Mouse (Mus musculus) cerebral cortex, adult 2 months (tissue): ENCODE data around the gene Atg10.

Experiments used
- WGBS: fragments of 180-500 bp; shearing (Covaris S2); methylation state at CpG from one replicate; pipeline ENCODE4 v1.1.7; 2018; 5-methylcytosine and 5-hydroxymethylcytosine counted together

Gene Atg10

GRCm38 (mm10) chr13:90933256-90933655 is 290.5 kb downstream of the Atg10 start:
- 73% methylated on average over 3 of the region's 3 CpGs for WGBS

DNA sequence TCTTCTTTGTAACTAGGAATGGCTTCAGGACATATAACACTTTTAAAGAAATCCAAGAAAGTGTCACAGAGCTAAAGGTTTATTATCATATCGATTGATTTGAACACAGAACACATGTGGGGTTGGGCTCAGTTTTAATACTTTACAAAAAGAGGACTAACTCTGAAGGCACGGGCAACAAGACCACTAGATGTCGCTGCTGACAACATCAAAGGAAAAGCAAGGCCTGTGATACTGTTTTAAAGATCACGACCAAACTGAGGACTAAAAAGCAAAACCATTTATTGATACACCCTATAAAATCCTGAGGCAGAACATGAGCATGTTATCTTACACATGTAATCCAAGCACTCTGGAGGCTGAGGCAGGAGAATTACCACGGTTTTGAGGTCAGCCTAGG is 293.9 kb downstream of the Atg10 start:
- WGBS, result 18% methylated on average over 5 of the region's 5 CpGs

DNA sequence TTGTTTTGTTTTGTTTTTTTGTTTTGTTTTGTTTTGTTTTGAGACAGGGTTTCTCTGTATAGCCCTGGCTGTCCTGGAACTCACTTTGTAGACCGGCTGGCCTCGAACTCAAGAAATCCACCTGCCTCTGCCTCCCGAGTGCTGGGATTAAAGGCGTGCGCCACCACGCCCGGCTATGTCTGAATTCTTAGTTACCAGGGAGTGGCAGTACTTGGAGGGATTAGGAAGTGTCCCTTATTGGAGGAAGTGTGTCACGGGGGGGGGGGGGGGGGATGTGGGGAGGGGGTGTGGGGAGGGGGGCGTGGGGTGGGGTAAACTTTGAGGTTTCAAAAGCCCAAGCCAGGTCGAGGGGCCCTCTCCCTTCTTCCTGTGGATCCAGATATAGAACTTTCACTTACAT is 295.5 kb downstream of the Atg10 start:
- 82% methylated on average over 10 of the region's 10 CpGs for WGBS

GRCm38 (mm10) chr13:90926938-90927633 is 296.7 kb downstream of the Atg10 start:
- 54% methylated on average over 5 of the region's 5 CpGs for WGBS

DNA sequence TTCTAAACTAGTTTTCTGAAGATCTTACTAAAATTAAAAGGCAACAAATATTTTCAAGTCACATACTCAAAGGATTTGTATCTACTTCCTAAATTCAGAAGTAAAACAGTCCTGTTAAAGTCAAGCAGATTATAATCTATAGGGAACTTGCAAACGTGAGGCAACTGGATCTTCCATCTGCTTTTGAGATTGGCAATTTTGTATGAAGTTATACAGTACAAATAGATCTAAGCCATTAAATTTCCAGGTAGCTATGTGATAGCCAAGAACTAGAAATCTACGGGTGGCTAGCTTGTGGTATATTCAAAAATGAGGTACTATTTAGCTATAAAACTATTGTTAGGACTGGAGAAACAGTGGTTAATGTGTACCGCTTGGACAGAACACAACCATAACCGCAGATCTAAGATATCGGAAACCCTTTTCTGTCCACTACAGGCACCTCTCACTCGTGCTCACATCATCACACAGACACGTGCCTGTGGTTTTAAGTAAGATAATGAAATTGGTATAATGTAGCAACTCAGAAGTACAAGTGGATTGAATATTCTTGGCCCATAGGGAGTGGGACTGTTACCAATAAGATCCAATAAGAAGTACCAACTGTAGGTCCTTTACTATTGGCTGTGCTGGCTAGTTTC is 297.5 kb downstream of the Atg10 start:
- 76% methylated on average over 7 of the region's 7 CpGs for WGBS

GRCm38 (mm10) chr13:90925191-90925590 is 298.6 kb downstream of the Atg10 start:
- 85% methylated on average over 5 of the region's 5 CpGs for WGBS

GRCm38 (mm10) chr13:90924072-90924471 is 299.7 kb downstream of the Atg10 start:
- WGBS, result 43% methylated on average over 9 of the region's 9 CpGs

DNA sequence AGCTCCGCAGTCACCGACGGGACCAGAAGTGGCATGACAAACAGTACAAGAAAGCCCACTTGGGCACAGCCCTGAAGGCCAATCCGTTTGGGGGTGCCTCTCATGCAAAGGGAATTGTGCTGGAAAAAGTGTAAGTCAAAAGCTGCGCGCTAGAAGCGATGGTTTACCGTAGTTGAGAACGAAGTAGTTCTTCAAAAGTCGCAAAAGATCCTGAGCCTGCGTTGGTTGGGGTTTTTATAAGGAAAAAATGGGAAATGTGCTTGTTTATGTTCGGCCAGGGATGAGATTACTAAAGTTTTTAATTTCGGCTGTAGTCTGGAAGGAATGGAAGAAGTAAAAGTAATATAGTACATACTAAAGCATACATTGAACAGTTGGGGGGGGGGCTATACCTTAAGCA is 300.2 kb downstream of the Atg10 start:
- WGBS, result under 1% methylated on average over 13 of the region's 13 CpGs

DNA sequence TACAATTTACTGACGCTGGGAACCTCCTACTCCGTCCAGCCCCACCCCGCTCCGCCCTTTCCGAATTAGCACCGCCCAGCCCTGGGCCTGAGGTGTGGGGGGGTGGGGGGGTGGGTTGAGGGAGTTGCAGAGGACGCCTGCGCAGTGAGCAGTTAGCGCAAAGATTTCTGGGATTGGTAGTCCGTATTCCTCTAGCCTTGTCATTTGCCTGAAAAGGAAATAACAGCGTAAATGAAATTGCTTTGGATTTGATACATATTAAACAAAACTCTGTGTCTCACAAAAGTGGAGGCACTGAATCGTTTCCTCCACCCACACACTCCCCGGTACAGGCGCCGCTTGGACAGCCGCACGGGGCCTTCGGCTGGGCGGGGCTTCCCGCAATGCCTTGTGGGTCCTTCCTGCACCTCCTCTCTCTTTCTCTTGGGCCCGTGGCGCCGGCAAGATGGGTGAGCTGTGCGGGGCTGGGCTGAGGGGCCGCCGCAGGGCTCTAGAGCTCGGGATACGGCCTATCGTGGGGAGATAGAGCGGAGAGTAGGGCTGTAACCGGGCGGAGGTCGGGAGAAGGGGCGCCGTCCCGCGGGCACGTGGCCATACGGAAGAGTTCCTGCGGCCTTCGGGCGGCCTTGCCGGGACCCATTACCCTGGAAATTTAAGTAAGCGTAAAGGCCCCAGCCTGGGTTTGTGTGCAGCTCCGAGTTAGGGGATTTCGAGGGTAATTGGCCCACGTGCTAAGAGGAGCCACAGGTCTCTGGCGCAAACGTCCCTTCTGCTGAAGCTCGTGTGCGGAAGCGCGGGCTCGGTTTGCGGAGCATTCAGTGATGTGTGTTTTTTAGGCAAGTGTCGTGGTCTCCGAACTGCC is 300.8 kb downstream of the Atg10 start, which contains the start of gene Rps23:
Rps23 (plus strand) TSS at position 208 of the 862 bp plus-strand sequence.
- under 1% methylated on average over 57 of the region's 57 CpGs for WGBS

DNA sequence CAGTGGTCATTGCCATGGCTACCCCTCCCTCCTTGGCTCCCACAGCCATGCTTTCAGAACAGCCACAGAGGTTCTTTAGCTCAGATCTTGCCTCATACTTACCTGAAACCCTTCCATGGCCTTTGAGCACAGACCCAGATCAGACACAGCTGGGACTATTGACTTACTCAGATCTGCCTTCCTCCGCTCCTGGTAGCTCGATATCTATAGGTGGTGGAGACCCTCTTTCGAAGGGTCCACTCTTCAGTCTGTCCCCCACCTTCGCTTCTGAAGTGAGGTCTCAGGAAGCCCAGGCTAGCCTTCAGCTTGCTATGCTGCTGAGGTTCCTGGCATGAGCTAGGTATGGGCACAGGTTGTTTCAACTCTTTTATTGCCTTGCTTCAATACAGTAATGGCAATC is 309.0 kb downstream of the Atg10 start:
- 95% methylated on average over 4 of the region's 4 CpGs for WGBS

DNA sequence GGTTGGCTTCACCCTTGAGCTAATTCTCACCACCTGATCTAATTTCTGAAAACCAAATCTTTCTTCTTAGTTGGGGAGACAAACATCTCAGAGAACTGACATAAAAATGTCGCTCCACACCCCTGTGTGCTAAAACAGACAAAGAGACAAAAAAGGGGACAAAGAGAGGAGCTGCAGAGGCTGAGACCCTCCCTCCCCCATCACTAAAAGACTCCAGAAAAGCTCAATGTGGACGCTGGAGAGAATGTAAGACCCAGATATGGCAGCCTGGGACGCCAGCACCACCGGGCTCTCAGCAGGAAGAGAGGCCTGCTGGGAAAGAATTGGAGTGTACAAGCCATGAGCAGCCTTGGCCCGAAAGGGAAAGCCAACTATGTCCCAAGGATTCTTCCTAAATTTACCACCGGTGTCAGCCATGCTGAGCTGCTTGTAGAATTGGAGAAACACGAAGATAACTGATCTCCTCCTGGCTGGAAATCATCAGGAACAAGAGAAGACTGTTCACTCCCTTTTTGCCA is 310.0 kb downstream of the Atg10 start:
- WGBS, result 24% methylated on average over 7 of the region's 7 CpGs

GRCm38 (mm10) chr13:90912760-90913674 is 310.8 kb downstream of the Atg10 start:
- 44% methylated on average over 17 of the region's 17 CpGs for WGBS

GRCm38 (mm10) chr13:90907376-90907775 is 316.4 kb downstream of the Atg10 start:
- 90% methylated on average over 12 of the region's 12 CpGs for WGBS

GRCm38 (mm10) chr13:90905176-90905575 is 318.6 kb downstream of the Atg10 start, which contains the start of gene Atp6ap1l:
Gene Atp6ap1l (minus strand): TSS chr13:90905355.
- 59% methylated on average over 5 of the region's 5 CpGs for WGBS

- WGBS, result 69% methylated on average over 12 of the region's 12 CpGs
Observed at GRCm38 (mm10) chr13:90896821-90897220, 326.9 kb downstream of the Atg10 start.

DNA sequence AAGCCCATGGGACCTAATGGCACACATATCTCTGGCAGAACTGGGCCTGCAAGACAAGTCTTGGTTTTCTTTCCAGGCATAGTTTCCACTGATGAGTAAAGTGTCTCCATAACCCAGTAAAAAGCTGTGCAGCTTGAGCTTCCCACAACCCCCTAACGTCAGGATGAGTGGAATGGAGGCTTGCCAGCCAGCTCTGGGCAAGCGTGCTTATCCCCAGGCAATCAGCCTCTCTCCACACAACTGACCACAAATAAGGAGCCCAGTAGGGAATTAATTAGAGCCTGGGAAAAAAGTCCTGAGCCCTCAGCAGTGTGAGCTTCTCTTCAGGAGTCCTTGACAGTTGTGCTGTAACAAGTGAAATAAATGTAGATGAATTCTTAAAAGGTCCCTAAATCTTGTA is 327.7 kb downstream of the Atg10 start:
- 37% methylated on average over 2 of the region's 2 CpGs for WGBS

DNA sequence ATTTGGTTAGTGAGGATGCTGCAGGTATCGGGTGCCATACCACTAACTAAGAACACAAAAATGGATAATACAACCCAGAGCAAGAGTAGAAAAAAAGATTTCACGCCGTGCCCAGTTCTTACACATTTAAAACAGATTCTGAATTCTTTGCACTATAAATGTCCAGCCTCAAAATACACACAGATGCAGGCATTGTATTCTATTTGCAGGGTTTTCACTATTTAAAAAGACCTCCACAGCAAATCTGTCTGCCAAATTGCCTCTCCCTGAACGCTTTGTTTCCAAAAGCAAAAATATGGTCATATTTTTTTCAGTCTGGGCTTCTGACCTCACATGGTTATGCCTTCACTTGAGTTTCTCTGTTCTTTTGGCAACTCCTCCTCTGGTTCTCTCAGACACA is 328.9 kb downstream of the Atg10 start:
- 50% methylated on average over 4 of the region's 4 CpGs for WGBS

GRCm38 (mm10) chr13:90890111-90890510 is 333.7 kb downstream of the Atg10 start:
- WGBS, result 91% methylated on average over 5 of the region's 5 CpGs

DNA sequence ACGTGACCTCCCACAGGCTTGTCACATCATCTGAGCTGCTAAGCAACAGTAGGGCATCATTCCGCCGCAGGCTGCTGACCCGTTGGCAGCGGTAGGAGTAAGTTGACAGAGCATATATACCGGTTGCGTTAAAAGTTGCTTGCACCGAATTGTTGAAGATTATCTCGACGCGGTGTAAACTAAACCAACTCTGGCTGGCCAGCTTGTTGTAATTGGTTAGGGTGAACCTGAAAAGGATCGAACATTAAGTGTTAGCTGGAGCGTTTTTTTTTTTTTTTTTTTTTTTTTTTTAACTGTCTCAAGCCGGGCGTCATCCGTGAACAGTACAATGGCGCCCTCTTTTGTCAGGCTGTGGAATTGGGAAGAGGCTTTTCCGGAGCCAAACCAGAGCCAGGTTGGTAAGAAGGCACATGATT is 337.2 kb downstream of the Atg10 start:
- under 1% methylated on average over 18 of the region's 18 CpGs for WGBS

- 52% methylated on average over 13 of the region's 13 CpGs for WGBS
Observed at GRCm38 (mm10) chr13:90885856-90886532, 337.8 kb downstream of the Atg10 start.
